9 mouse cellular contexts compared by ENCODE assay signal in the genomic region with DNA sequence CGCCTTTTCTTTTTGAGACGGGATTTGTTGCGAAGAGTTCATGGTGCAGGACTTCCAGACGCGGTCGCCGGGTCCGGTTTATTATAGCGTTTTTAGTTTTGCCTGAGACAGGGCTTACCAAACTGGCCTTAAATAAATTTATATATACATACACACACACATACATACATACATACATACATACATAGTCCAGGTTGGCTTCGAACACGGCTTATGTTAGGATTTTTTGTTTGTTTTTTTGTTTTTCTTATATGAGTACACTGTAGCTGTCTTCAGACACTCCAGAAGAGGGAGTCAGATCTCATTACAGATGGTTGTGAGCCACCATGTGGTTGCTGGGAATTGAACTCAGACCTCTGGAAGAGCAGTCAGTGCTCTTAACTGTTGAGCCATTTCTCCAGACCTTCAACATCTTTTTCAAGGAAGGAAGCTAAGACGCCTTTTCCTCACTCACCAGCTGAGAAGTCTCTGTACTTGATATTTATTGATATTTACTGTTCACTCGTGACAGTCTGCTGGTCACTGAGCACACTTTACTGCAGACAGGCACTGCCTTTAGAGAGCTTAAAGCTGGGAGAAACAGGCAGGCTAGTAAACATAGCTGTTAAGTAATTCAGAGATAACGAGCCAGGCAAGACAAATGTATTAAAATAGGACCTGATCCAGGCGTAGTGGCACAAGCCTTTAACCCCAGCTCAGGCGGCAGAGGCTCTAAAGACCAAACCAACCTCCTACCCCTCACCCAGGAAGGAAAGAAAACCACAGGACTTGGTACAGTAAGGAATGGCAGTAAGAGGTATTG. TPM values are rescaled to one million over a fixed set of nuclear protein-coding genes. Genes with fewer than 3 reads are reported as not detected.
DNase-seq lines count a peak whose midpoint lies in the region; ATAC-seq and TF ChIP-seq lines count a peak whose summit lies in the region.
"Had no signal": no experiment of that assay in that cellular context is flagged by ENCODE, and none has a peak within 500 bp of the region (broad histone marks: within the 10 kb centered on the region; RNA-seq: fewer than 3 reads in every experiment).

No protein-coding gene starts in this region.

- H3K27me3 ChIP-seq in megakaryocyte, embryonic 14.5 days (replicated peaks), result no peaks in the 10 kb centered on the region
- H3K27me3 ChIP-seq in embryonic facial prominence, embryonic 10.5 days (replicated peaks; ENCODE audit: low read depth, poor library complexity, severe bottlenecking), result no peaks in the 10 kb centered on the region
- no peaks in the 10 kb centered on the region for H3K27me3 ChIP-seq in midbrain, postnatal 0 days (ENCODE audit: insufficient read depth, low read length)

- peak overlapping the region; percentile 100 for H3K27ac ChIP-seq in embryonic facial prominence, embryonic 10.5 days (replicated peaks)
- peak overlapping the region; percentile 100 for H3K27ac ChIP-seq in midbrain, postnatal 0 days (ENCODE audit: low read depth, low read length)

- peak overlapping the region; percentile 65 for H3K4me2 ChIP-seq in midbrain, postnatal 0 days (ENCODE audit: low read depth, low read length, poor library complexity, severe bottlenecking)

- DNase-seq in embryonic facial prominence, embryonic 10.5 days (ENCODE audit: low spot score), result no peak
- peak; percentile 52 for DNase-seq in induced T-regulatory cell, adult 2 months (ENCODE audit: low read depth)
- DNase-seq in midbrain, postnatal 0 days (ENCODE audit: low spot score), result no peak
- DNase-seq in adrenal gland, adult 2 months, result no peak
- DNase-seq in layer of hippocampus, adult 9-11 months, result no peak
- no peak for DNase-seq in layer of hippocampus, adult 9-10 months (ENCODE audit: low spot score)

- WGBS in embryonic facial prominence, embryonic 10.5 days, result 21% methylated on average over 16 of the region's 16 CpGs
- 17% methylated on average over 16 of the region's 16 CpGs for WGBS in midbrain, postnatal 0 days

- H3K9ac ChIP-seq in midbrain, postnatal 0 days (replicated peaks; ENCODE audit: low read length, poor library complexity, severe bottlenecking), result peak overlapping the region; percentile 98

- TF ChIP-seq CTCF in midbrain, postnatal 0 days (IDR thresholded peaks at IDR 0.05), result peak; percentile 37

- peaks cover 55% of the 10 kb centered on the region for H3K36me3 ChIP-seq in megakaryocyte, embryonic 14.5 days (replicated peaks; ENCODE audit: low read length)
- peaks cover 44% of the 10 kb centered on the region for H3K36me3 ChIP-seq in embryonic facial prominence, embryonic 10.5 days (replicated peaks)
- H3K36me3 ChIP-seq in midbrain, postnatal 0 days (ENCODE audit: insufficient read depth, low read length), result 0 out of 2 replicates have a peak, but pooled peaks cover 3% of the 10 kb centered on the region

- peaks cover 6% of the 10 kb centered on the region for H3K9me3 ChIP-seq in megakaryocyte, embryonic 14.5 days
- H3K9me3 ChIP-seq in embryonic facial prominence, embryonic 10.5 days, result no peaks in the 10 kb centered on the region
- no peaks in the 10 kb centered on the region for H3K9me3 ChIP-seq in midbrain, postnatal 0 days (ENCODE audit: low read length)

- H3K4me3 ChIP-seq in megakaryocyte, embryonic 14.5 days (replicated peaks), result peak overlapping the region; percentile 96
- peak overlapping the region; percentile 91 for H3K4me3 ChIP-seq in embryonic facial prominence, embryonic 10.5 days
- H3K4me3 ChIP-seq in midbrain, postnatal 0 days (ENCODE audit: low read depth, low read length), result peak overlapping the region; percentile 88

- H3K4me1 ChIP-seq in megakaryocyte, embryonic 14.5 days, result peaks cover 74% of the 10 kb centered on the region
- peaks cover 21% of the 10 kb centered on the region for H3K4me1 ChIP-seq in embryonic facial prominence, embryonic 10.5 days
- H3K4me1 ChIP-seq in midbrain, postnatal 0 days (ENCODE audit: insufficient read depth, low read length), result peaks cover 8% of the 10 kb centered on the region; the same call in 1 of the 2 replicates

- no peak for ATAC-seq in megakaryocyte, adult 5-6 weeks (ENCODE audit: poor library complexity, severe bottlenecking)
- no peak for ATAC-seq in midbrain, postnatal 0 days (ENCODE audit: low FRiP score)

RNA-seq across cellular contexts. Expression of a gene that starts 1.1 kb away (rescaled TPM):
- 20.0 and 20.6 TPM in 2 replicates for polyA plus RNA-seq in megakaryocyte, embryonic 14.5 days (2012; ENCODE audit: insufficient read depth, low replicate concordance)
- total RNA-seq in megakaryocyte, adult 5-6 weeks (2015), result 77.0 and 100 TPM in 2 replicates
- 52.8 and 95.7 TPM in 2 replicates for total RNA-seq in megakaryocyte, adult 5-6 weeks (2017)
- 36.8 and 42.2 TPM in 2 replicates for polyA plus RNA-seq in embryonic facial prominence, embryonic 10.5 days (2016; fragmentation: Nextera tagmentation; extraction: Ambion mirVana)
- total RNA-seq in midbrain, postnatal 0 days (2014; rRNA removed), result 7.6 and 15.8 TPM in 2 replicates
- polyA plus RNA-seq in midbrain, postnatal 0 days (2015; fragmentation: Nextera tagmentation; extraction: Ambion mirVana), result 8.3 and 9.8 TPM in 2 replicates
- 10 to 100 TPM; 51.9 to 88.4 TPM for total RNA-seq in adrenal gland, adult 2 months (2021)
- polyA plus RNA-seq in adrenal gland, adult 2 months (2012; rRNA removed), result 43.6 and 61.8 TPM in 2 replicates

RNA-seq across cellular contexts. Expression of a gene that starts 51.9 kb away (rescaled TPM):
- not detected in 2 replicates for polyA plus RNA-seq in megakaryocyte, embryonic 14.5 days (2012; ENCODE audit: insufficient read depth, low replicate concordance)
- not detected in 2 replicates for total RNA-seq in megakaryocyte, adult 5-6 weeks (2015)
- not detected in 2 replicates for total RNA-seq in megakaryocyte, adult 5-6 weeks (2017)
- not detected in 2 replicates for polyA plus RNA-seq in embryonic facial prominence, embryonic 10.5 days (2016; fragmentation: Nextera tagmentation; extraction: Ambion mirVana)
- total RNA-seq in midbrain, postnatal 0 days (2014; rRNA removed), result not detected in 2 replicates
- not detected in 2 replicates for polyA plus RNA-seq in midbrain, postnatal 0 days (2015; fragmentation: Nextera tagmentation; extraction: Ambion mirVana)
- not detected for total RNA-seq in adrenal gland, adult 2 months (2021)
- not detected in 2 replicates for polyA plus RNA-seq in adrenal gland, adult 2 months (2012; rRNA removed)
- total RNA-seq: hematopoietic stem cell, adult 5-6 weeks had no signal
